Mouse (Mus musculus) kidney, postnatal 0 days (tissue): ENCODE results near the gene Zfp318. TPM values are rescaled to one million over a fixed set of nuclear protein-coding genes. Genes with fewer than 3 reads are reported as not detected.

Experiments
- ATAC-seq: fragments of 200-750 bp; cut with Nextera tagmentation; replicated peaks from 2 replicates; pipeline ENCODE4 v1.8.0; 2017; ENCODE audit warnings: low read depth, moderate number of reproducible peaks, moderate TSS enrichment, moderate library complexity; ENCODE audit not compliant: low FRiP score
- DNase-seq: peaks from one replicate; pipeline ENCODE4 v3.0.0-alpha.2; 2016; ENCODE audit warnings: low spot score
- H3K27ac ChIP-seq: fragments of 300-500 bp; sonication (generic); 2 replicates; pipeline ENCODE4 v1.5.1; 2014; ENCODE audit warnings: mild to moderate bottlenecking
- H3K27me3 ChIP-seq: fragments of 300-500 bp; sonication (generic); 2 replicates; pipeline ENCODE4 v1.6.1; 2014; ENCODE audit warnings: low read length, mixed read lengths; ENCODE audit not compliant: insufficient read depth
- H3K36me3 ChIP-seq: fragments of 300-500 bp; sonication (generic); 2 replicates; pipeline ENCODE4 v1.6.1; 2014; ENCODE audit warnings: low read length, mixed read lengths; ENCODE audit not compliant: insufficient read depth
- H3K4me1 ChIP-seq: fragments of 300-500 bp; sonication (generic); replicated peaks from 2 replicates; pipeline ENCODE4 v1.6.1; 2014; ENCODE audit warnings: antibody characterized with exemption, low read length, mixed read lengths; ENCODE audit not compliant: insufficient read depth
- H3K4me2 ChIP-seq: fragments of 300-500 bp; sonication (generic); 2 replicates; pipeline ENCODE4 v1.6.1; 2014; ENCODE audit warnings: mild to moderate bottlenecking, low read length, moderate library complexity, mixed read lengths
- H3K4me3 ChIP-seq: fragments of 300-500 bp; sonication (generic); replicated peaks from 2 replicates; pipeline ENCODE4 v1.5.1; 2014; ENCODE audit warnings: low read depth, low read length
- H3K9ac ChIP-seq: fragments of 300-500 bp; sonication (generic); 2 replicates; pipeline ENCODE4 v1.6.1; 2014; ENCODE audit warnings: low read depth, low read length
- H3K9me3 ChIP-seq: fragments of 300-500 bp; sonication (generic); replicated peaks from 2 replicates; pipeline ENCODE4 v1.6.1; 2016; ENCODE audit warnings: low read length, inconsistent platforms, mixed read lengths
- CTCF ChIP-seq: IDR thresholded peaks from 2 replicates; pipeline ENCODE4 v1.5.1; 2016; ENCODE audit warnings: antibody characterized with exemption, low read depth, mild to moderate bottlenecking, moderate library complexity
- WGBS: fragments of 180-500 bp; shearing (Covaris S2); extraction: QIAGEN DNeasy Blood & Tissue Kit; methylation state at CpG from one replicate; pipeline ENCODE4 v1.1.7; 2014; 5-methylcytosine and 5-hydroxymethylcytosine counted together
- polyA plus RNA-seq: library from polyadenylated mRNA; unstranded; fragments of >200 nt; fragmentation: Nextera tagmentation; extraction: Ambion mirVana; gene quantifications from 2 replicates; pipeline ENCODE4 v1.2.1, GENCODE M21; 2015

Zfp318 gene
- polyA plus RNA-seq, 1 experiment from 2014 or later, result 6.3 TPM

DNA sequence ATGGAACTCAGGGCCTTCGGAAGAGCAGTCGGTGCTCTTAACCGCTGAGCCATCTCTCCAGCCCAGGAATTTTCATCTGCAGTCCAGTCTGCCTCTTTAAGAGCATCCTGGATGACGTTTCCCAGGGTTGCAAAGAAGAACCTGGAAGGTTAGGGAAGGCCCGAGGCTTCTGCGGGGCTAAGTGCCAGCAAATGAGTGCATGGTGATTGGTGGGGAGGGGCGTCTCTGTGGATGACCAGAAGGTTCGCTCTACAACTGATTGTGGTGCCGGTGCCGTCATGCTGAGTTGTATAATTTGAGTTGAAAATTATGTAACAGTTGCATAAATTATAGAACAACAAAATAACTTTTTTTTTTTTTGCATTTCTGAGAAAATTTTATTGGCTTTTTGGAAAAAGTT is 55.6 kb downstream of the Zfp318 start:
- no peak overlapping the region for H3K4me2 ChIP-seq
- WGBS, result 90% methylated on average over 10 of the region's 10 CpGs
- H3K4me3 ChIP-seq, result no peak overlapping the region
- ATAC-seq (no peak), DNase-seq (no peak)
- no peaks in the 10 kb centered on the region for H3K9me3 ChIP-seq
- H3K27me3 ChIP-seq, result peaks cover 7% of the 10 kb centered on the region; the same call in 1 of the 2 replicates
- H3K36me3 ChIP-seq, result no peaks in the 10 kb centered on the region
- no peak for TF ChIP-seq CTCF
- H3K9ac ChIP-seq, result no peak overlapping the region
- H3K4me1 ChIP-seq, result no peaks in the 10 kb centered on the region
- H3K27ac ChIP-seq, result no peak overlapping the region

DNA sequence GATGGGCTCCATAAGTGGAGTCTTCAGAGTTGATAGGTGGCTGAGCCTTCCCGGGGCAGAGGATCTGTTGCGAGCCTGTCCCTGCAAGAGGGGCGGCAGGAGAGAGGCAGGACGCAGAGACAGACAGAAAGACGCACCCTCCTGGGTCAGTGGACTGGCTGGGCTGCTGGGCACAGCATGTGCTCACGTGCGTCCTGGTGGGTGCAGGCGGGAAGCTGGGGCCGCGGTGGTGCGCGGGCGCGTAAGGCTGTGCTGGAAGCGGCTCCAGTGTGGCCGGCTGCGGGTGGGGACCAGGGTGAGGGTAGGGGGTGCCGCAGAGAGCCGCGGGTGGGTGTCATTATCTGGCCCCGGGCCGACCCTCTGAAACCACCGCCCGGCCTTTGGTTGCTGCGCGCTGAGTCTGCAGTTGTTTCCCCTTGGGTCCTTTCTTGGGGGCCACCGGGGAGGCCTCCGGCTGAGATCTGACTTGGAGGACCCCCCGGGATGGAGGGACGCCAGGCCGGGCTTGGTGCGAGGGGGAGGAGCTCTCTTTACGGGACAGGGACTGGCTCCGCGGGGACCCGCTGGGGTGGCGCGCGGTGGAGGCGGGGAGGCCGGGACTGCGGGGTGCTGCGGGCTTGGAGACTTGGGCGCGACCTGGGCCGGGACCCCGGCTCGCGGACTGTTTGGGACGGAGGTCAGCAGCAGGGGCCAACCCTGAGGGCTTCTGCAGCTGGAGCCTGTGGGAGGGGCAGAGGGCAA is 61.5 kb downstream of the Zfp318 start:
- DNase-seq (no peak), ATAC-seq (0 out of 2 replicates have a peak, but pooled peaks have one; percentile 10)
- no peaks in the 10 kb centered on the region; the same call in 1 of the 2 replicates for H3K4me1 ChIP-seq
- TF ChIP-seq CTCF, result no peak
- no peaks in the 10 kb centered on the region for H3K9me3 ChIP-seq
- peak overlapping the region; percentile 53; the same call in 1 of the 2 replicates for H3K9ac ChIP-seq
- H3K4me2 ChIP-seq, result peak overlapping the region; percentile 82
- H3K27ac ChIP-seq, result no peak overlapping the region
- no peaks in the 10 kb centered on the region for H3K36me3 ChIP-seq
- H3K27me3 ChIP-seq, result peaks cover 21% of the 10 kb centered on the region
- H3K4me3 ChIP-seq, result peak overlapping the region; percentile 33
- WGBS, result 3% methylated on average over 50 of the region's 50 CpGs

DNA sequence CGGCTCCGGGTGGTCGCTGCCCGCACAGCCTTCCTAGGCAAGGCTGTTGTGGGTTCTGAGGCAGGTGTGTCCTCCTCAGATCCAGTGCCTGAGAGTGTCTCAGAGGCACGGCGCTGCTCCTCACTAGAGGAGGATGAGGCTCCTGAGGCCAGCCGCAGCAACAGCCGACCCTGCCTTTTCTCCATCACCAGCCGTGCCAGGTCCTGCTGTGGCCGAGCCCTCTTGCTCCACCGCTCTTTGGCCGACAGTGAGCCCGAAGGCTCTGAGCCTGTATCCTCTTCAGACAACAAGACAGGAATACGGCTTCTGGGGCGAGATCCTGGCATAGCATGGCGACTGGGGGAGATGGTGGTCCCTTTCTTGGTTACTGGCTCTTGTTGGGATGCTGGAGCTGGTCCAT is 62.7 kb downstream of the Zfp318 start:
- DNase-seq (no peak), ATAC-seq (no peak)
- WGBS, result 93% methylated on average over 16 of the region's 16 CpGs
- Histone ChIP-seq H3K9me3 (no peaks in the 10 kb centered on the region), H3K4me1 (no peaks in the 10 kb centered on the region; the same call in 1 of the 2 replicates), H3K36me3 (no peaks in the 10 kb centered on the region), H3K4me3 (no peak overlapping the region), H3K4me2 (no peak overlapping the region), H3K27me3 (peaks cover 21% of the 10 kb centered on the region), H3K9ac (no peak overlapping the region), H3K27ac (no peak overlapping the region)
- TF ChIP-seq CTCF, result no peak

DNA sequence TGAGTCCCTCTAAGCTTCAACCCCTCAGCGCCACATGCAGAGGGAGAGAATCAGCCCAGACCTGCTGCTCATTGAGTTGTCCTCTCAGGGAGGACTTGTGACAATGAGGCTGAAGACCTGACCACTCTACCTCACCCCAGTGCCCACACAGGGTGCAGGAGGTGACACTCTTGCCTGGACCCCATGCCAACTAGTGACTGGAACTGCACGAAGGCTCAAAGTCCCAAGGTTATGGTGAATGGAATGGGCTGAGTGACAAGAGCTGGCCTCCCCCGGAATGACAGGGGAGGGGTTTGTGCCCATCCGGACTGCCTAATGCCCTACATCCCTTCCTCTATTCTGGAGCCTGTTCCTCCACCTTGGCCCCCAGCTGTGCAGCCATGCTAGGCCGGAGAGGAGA is 69.2 kb downstream of the Zfp318 start:
- peaks cover 12% of the 10 kb centered on the region; the same call in 1 of the 2 replicates for H3K4me1 ChIP-seq
- no peak overlapping the region for H3K4me3 ChIP-seq
- H3K9ac ChIP-seq, result no peak overlapping the region
- WGBS, result 38% methylated on average over 5 of the region's 5 CpGs
- H3K36me3 ChIP-seq, result no peaks in the 10 kb centered on the region
- no peak for TF ChIP-seq CTCF
- H3K4me2 ChIP-seq, result no peak overlapping the region
- no peaks in the 10 kb centered on the region for H3K9me3 ChIP-seq
- peak; percentile 55 for ATAC-seq
- no peak overlapping the region for H3K27ac ChIP-seq
- no peak for DNase-seq
- peaks cover 27% of the 10 kb centered on the region for H3K27me3 ChIP-seq

DNA sequence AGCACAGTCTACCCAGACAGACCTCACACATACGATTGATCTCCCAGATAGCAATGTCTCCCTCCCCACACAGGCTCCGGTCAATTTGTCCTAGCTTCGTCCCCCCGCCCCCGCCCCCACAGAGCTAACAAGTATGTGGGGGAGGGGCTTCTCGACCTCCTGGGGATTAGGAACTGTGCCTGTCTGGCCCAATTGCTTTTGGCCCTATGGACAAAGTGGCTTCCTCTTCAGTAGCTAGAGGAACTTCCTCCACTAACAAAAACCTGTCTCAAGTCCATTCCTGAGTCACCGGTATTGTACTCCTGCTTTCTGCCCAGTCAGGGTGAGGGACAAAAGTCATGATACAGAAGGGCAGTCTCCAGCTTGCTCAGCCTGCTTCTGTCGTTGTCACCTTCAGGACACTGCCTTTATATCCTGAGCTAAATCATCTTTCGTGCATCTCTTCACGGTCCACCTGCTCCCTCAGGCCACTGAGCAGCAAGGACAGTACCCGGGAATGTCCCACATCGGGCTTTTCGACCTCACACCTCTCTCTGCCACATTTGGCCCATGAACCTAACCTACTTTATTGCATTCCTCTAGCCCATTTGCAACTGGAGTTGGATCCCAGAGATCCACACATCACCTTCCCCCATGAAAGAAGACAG is 69.9 kb downstream of the Zfp318 start:
- Histone ChIP-seq H3K27ac (no peak overlapping the region), H3K4me3 (no peak overlapping the region), H3K27me3 (peaks cover 27% of the 10 kb centered on the region), H3K4me1 (peaks cover 12% of the 10 kb centered on the region; the same call in 1 of the 2 replicates), H3K9ac (no peak overlapping the region), H3K9me3 (no peaks in the 10 kb centered on the region), H3K4me2 (peak overlapping the region; percentile 76; the same call in 1 of the 2 replicates), H3K36me3 (no peaks in the 10 kb centered on the region)
- no peak for TF ChIP-seq CTCF
- 7% methylated on average over 13 of the region's 13 CpGs for WGBS
- DNase-seq (no peak), ATAC-seq (0 out of 2 replicates have a peak, but pooled peaks have one; percentile 8)

DNA sequence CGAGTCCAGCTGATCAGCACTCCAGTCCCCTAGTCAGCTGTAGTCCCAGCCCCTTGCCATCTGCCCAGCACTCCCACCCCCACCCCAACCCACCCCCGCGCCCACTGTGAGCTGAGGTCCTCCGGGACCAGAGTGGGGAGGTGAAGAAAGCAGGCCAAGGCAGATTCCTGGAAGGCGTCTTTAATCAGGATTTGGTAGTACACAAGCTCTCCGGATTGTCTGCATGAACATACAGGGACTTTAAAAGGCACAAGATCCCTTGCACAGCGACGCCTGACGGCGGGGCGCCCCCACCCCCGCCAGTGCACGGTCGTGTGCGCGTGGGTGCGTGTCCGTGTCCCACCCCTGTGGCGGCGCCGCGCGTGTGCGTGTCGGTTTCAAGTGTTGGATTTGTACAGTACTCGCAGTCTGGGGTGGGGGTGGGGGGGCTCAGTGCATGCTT is 70.5 kb downstream of the Zfp318 start:
- DNase-seq (peak; percentile 35), ATAC-seq (0 out of 2 replicates have a peak, but pooled peaks have one; percentile 5)
- H3K4me3 ChIP-seq, result peak overlapping the region; percentile 38
- no peak overlapping the region for H3K9ac ChIP-seq
- H3K9me3 ChIP-seq, result no peaks in the 10 kb centered on the region
- H3K4me1 ChIP-seq, result peaks cover 12% of the 10 kb centered on the region; the same call in 1 of the 2 replicates
- H3K27ac ChIP-seq, result no peak overlapping the region
- 2% methylated on average over 26 of the region's 26 CpGs for WGBS
- no peaks in the 10 kb centered on the region for H3K36me3 ChIP-seq
- H3K4me2 ChIP-seq, result peak overlapping the region; percentile 76
- no peak; the same call in 1 of the 2 replicates for TF ChIP-seq CTCF
- peaks cover 30% of the 10 kb centered on the region for H3K27me3 ChIP-seq
